Mouse (Mus musculus) kidney, embryonic 14.5 days (tissue): ENCODE measurements around the gene Vwf. TPM values are rescaled to one million over a fixed set of nuclear protein-coding genes. Genes with fewer than 3 reads are reported as not detected.

Experiments
- ATAC-seq: fragments of 200-750 bp; cut with Nextera tagmentation; 2 replicates; pipeline ENCODE4 v1.8.0; 2017; ENCODE audit warnings: moderate number of reproducible peaks, mild to moderate bottlenecking, moderate TSS enrichment, moderate library complexity; ENCODE audit not compliant: low FRiP score, low TSS enrichment
- H3K27ac ChIP-seq: fragments of 300-500 bp; sonication (generic); 2 replicates; pipeline ENCODE4 v1.5.1; 2014; ENCODE audit warnings: low read depth, mild to moderate bottlenecking, low read length, moderate library complexity, mixed read lengths
- H3K27me3 ChIP-seq: fragments of 300-500 bp; sonication (generic); 2 replicates; pipeline ENCODE4 v1.6.1; 2014; ENCODE audit warnings: mild to moderate bottlenecking, low read length; ENCODE audit not compliant: control insufficient read depth, insufficient read depth
- H3K36me3 ChIP-seq: fragments of 300-500 bp; sonication (generic); 2 replicates; pipeline ENCODE4 v1.6.1; 2014; ENCODE audit warnings: low read length, mixed read lengths; ENCODE audit not compliant: control insufficient read depth, insufficient read depth
- H3K4me1 ChIP-seq: fragments of 300-500 bp; sonication (generic); 2 replicates; pipeline ENCODE4 v1.6.1; 2014; ENCODE audit warnings: low read length, mixed read lengths; ENCODE audit not compliant: control insufficient read depth, insufficient read depth
- H3K4me2 ChIP-seq: fragments of 300-500 bp; sonication (generic); replicated peaks from 2 replicates; pipeline ENCODE4 v1.6.1; 2014; ENCODE audit warnings: low read depth, mild to moderate bottlenecking, low read length
- H3K4me3 ChIP-seq: fragments of 300-500 bp; sonication (generic); 2 replicates; pipeline ENCODE4 v1.5.1; 2014; ENCODE audit warnings: mild to moderate bottlenecking, low read length
- H3K9ac ChIP-seq: fragments of 300-500 bp; sonication (generic); 2 replicates; pipeline ENCODE4 v1.6.1; 2014; ENCODE audit warnings: low read depth, mild to moderate bottlenecking, low read length, moderate library complexity
- H3K9me3 ChIP-seq: fragments of 300-500 bp; sonication (generic); 2 replicates; pipeline ENCODE4 v1.6.1; 2016; ENCODE audit warnings: low read length; ENCODE audit not compliant: control insufficient read depth
- WGBS: fragments of 180-500 bp; shearing (Covaris S2); extraction: QIAGEN DNeasy Blood & Tissue Kit; methylation state at CpG from one replicate; pipeline ENCODE4 v1.1.7; 2014; 5-methylcytosine and 5-hydroxymethylcytosine counted together
- polyA plus RNA-seq: library from polyadenylated mRNA; unstranded; fragments of >200 nt; fragmentation: Nextera tagmentation; extraction: Ambion mirVana; gene quantifications from 2 replicates; pipeline ENCODE4 v1.2.1, GENCODE M21; 2014

Vwf gene
- polyA plus RNA-seq, 1 experiment from 2014 or later = 5.2 TPM

DNA sequence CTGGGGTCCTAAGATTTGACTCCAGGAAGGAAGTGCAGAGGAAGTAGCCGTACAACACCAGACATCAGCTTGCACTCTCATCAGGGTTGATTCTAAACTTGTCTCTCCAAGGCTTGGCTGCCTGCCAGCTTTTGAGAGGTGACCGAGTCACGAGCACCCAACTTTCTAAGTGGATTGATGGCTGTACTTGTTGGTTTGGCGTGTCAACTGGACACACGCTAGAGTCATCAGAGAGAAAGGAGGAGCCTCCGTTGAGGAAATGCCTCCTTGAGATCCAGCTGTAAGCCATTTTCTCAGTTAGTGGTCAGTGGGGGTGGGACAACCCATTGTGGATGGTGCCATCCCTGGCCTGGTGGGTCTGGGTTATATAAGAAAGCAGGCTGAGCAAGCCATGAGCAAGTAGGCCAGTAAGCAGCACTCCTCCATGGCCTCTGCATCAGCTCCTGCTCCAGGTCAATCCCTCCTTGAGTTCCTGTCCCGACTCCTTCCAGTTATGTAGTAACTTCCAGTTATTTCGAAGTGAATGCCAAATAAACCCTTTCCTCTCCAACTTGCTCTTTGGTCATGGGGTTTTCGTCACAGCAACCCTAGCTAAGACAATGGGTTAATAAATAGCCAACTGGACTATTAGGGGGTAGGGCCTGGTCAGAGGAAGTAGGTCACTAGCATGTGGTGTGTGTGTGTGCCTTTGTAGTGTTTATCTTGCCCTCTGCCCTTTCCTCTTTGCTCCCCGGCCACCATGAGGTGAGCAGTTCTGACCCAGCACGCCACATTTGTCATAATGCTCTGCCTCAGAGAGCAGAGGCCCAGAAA lies 30.9 kb upstream of the Vwf start:
- Histone ChIP-seq H3K4me1 (peaks cover 11% of the 10 kb centered on the region; the same call in 1 of the 2 replicates), H3K4me3 (no peak overlapping the region), H3K36me3 (no peaks in the 10 kb centered on the region), H3K9ac (no peak overlapping the region), H3K4me2 (no peak overlapping the region), H3K27me3 (no peaks in the 10 kb centered on the region), H3K9me3 (no peaks in the 10 kb centered on the region), H3K27ac (no peak overlapping the region)
- 54% methylated on average over 11 of the region's 11 CpGs for WGBS
- 0 out of 2 replicates have a peak, but pooled peaks have one; percentile 40 for ATAC-seq

- Histone ChIP-seq H3K36me3 (no peaks in the 10 kb centered on the region), H3K4me2 (no peak overlapping the region), H3K27me3 (no peaks in the 10 kb centered on the region), H3K27ac (no peak overlapping the region), H3K4me1 (no peaks in the 10 kb centered on the region), H3K4me3 (no peak overlapping the region), H3K9ac (no peak overlapping the region), H3K9me3 (no peaks in the 10 kb centered on the region)
- WGBS = 38% methylated on average over 5 of the region's 5 CpGs
- no peak for ATAC-seq
These were observed 24.9 kb upstream of the Vwf start for GRCm38 (mm10) chr6:125521558-125522193.

DNA sequence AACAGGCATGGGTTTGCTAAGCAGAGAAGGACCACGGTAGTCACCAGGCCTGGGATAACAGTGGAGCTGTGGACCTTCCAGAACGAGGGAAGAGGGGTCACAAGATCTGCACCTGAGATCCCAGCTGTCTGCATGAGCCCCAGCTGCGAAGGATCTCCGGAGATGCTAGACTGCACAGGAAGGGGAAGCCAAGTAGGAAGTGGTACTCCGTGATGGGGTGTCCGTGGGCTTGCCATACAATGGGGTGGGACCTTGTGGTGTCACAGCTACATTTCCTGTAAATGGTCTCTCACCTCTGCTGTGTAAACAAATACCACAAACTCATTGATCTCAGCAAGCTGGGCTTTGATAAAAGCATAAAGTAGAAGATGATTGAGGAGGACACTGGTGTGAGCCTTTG lies 22.5 kb upstream of the Vwf start:
- H3K27ac ChIP-seq = no peak overlapping the region
- WGBS = 80% methylated on average over 6 of the region's 6 CpGs
- H3K36me3 ChIP-seq = no peaks in the 10 kb centered on the region
- no peaks in the 10 kb centered on the region for H3K27me3 ChIP-seq
- no peak overlapping the region for H3K4me3 ChIP-seq
- no peak overlapping the region for H3K4me2 ChIP-seq
- no peak for ATAC-seq
- no peak overlapping the region for H3K9ac ChIP-seq
- H3K9me3 ChIP-seq = no peaks in the 10 kb centered on the region
- no peaks in the 10 kb centered on the region for H3K4me1 ChIP-seq

DNA sequence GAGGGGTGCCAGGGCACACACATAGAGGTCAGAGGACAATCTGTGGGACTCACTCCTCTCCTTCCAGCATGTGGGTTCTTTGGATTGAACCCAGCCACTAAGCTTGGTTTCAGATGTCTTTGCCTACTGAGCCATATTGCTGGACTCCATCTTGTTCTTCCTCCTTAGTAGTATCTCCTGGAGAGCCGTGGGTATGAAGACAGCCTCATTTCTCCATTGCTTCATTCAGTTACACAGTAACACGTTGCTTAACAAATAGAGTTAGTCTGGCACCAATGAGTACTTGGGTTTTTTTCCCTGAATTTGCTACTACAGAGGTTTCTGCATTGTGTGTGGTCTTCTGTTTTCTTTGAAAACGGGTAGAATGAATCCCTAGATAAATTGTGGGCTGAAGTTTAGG lies 20.5 kb upstream of the Vwf start:
- Histone ChIP-seq H3K4me2 (no peak overlapping the region), H3K27me3 (no peaks in the 10 kb centered on the region), H3K4me1 (no peaks in the 10 kb centered on the region), H3K27ac (no peak overlapping the region), H3K4me3 (no peak overlapping the region), H3K9me3 (no peaks in the 10 kb centered on the region), H3K9ac (no peak overlapping the region), H3K36me3 (no peaks in the 10 kb centered on the region)
- WGBS = 64% methylated on average over 3 of the region's 3 CpGs
- ATAC-seq = no peak

GRCm38 (mm10) chr6:125528614-125529200 lies 17.9 kb upstream of the Vwf start:
- Histone ChIP-seq H3K4me2 (no peak overlapping the region), H3K9ac (no peak overlapping the region), H3K27me3 (no peaks in the 10 kb centered on the region), H3K4me3 (no peak overlapping the region), H3K27ac (no peak overlapping the region), H3K36me3 (no peaks in the 10 kb centered on the region), H3K9me3 (no peaks in the 10 kb centered on the region), H3K4me1 (no peaks in the 10 kb centered on the region)
- ATAC-seq = no peak
- 81% methylated on average over 9 of the region's 9 CpGs for WGBS

- Histone ChIP-seq H3K9ac (no peak overlapping the region), H3K4me2 (no peak overlapping the region), H3K9me3 (no peaks in the 10 kb centered on the region), H3K27ac (no peak overlapping the region), H3K27me3 (no peaks in the 10 kb centered on the region), H3K4me3 (no peak overlapping the region), H3K36me3 (no peaks in the 10 kb centered on the region), H3K4me1 (no peaks in the 10 kb centered on the region)
- WGBS = 74% methylated on average over 5 of the region's 5 CpGs
- no peak for ATAC-seq
These were observed 17.1 kb upstream of the Vwf start for GRCm38 (mm10) chr6:125529479-125529878.

DNA sequence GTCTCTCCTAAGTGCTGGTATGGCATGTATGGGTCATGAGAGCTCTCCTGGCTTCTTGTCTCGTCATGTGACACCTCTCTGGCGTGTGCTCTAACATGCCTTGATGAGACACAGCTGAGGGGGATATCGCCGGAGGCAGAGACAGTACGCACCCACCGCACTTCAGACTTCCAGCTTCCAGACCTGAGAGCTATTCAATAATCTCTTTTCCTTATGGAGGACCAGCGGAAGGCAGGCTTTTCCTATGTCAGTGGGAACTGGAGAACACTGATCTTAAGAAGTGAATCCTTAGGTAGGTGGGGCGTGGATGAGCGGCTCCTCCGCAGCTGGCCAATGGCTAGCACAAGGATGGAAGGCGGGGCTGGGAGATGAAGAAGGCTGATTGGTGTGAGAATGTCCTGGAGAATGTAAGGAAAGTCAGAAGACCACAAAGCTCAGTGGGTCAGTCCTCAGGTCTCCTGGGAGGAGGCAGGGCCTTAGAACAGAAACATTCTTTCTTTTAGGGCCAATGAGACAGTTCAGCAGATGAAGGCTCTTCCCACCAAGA lies 13.4 kb upstream of the Vwf start:
- ATAC-seq = no peak
- no peak overlapping the region for H3K4me2 ChIP-seq
- H3K27ac ChIP-seq = no peak overlapping the region
- H3K36me3 ChIP-seq = no peaks in the 10 kb centered on the region
- 88% methylated on average over 11 of the region's 11 CpGs for WGBS
- no peaks in the 10 kb centered on the region for H3K9me3 ChIP-seq
- no peak overlapping the region for H3K9ac ChIP-seq
- no peaks in the 10 kb centered on the region for H3K4me1 ChIP-seq
- H3K4me3 ChIP-seq = no peak overlapping the region
- H3K27me3 ChIP-seq = no peaks in the 10 kb centered on the region

DNA sequence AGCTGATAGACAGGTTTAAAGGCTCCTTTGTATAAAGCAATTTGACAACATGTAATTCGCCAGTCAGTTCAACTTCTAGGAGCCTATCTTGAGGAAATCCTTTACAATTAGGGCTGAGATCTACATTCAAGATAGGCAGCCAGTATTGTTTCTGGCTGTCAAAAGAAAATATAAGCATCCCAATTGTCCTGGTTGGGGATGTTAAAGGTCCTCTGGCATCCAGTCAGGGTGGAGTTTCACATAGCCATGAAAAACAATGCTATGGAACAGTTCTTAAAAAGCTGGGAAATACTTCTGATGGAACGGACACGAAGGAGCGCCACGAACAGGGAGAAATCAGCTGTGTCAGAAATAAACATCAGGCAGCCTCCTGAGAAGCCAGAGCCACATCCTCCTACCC lies 11.6 kb upstream of the Vwf start:
- H3K27ac ChIP-seq = no peak overlapping the region
- H3K36me3 ChIP-seq = no peaks in the 10 kb centered on the region
- WGBS = 79% methylated on average over 5 of the region's 5 CpGs
- no peak overlapping the region for H3K4me2 ChIP-seq
- no peaks in the 10 kb centered on the region for H3K9me3 ChIP-seq
- H3K4me3 ChIP-seq = no peak overlapping the region
- no peak for ATAC-seq
- no peaks in the 10 kb centered on the region for H3K27me3 ChIP-seq
- H3K4me1 ChIP-seq = no peaks in the 10 kb centered on the region
- H3K9ac ChIP-seq = no peak overlapping the region

GRCm38 (mm10) chr6:125538469-125538868 lies 8.1 kb upstream of the Vwf start:
- ATAC-seq = no peak
- Histone ChIP-seq H3K4me3 (no peak overlapping the region), H3K36me3 (no peaks in the 10 kb centered on the region), H3K27me3 (no peaks in the 10 kb centered on the region), H3K4me1 (no peaks in the 10 kb centered on the region), H3K27ac (no peak overlapping the region), H3K9me3 (no peaks in the 10 kb centered on the region), H3K9ac (no peak overlapping the region), H3K4me2 (no peak overlapping the region)
- WGBS = 85% methylated on average over 5 of the region's 5 CpGs
